Mouse (Mus musculus): ENCODE data around the gene Acss2.

GRCm38 (mm10) chr2:155580331-155580730 is 62.6 kb downstream of the Acss2 start:
- no peak for TF ChIP-seq POLR2A (IDR thresholded peaks at IDR 0.05; ENCODE audit: low read depth, low read length)
- no peak for TF ChIP-seq CTCF (conservative IDR thresholded peaks at IDR 0.05; ENCODE audit: insufficient read depth, insufficient read length, low read depth, low read length)
